Mouse (Mus musculus) stomach, embryonic 16.5 days (tissue): ENCODE measurements around the gene Frat1. TPM values are rescaled to one million over a fixed set of nuclear protein-coding genes. Genes with fewer than 3 reads are reported as not detected.

ENCODE experiments used
- ATAC-seq: fragments of 200-750 bp; cut with Nextera tagmentation; 2 replicates; pipeline ENCODE4 v1.8.0; 2017; ENCODE audit warnings: moderate number of reproducible peaks, moderate TSS enrichment; ENCODE audit not compliant: insufficient read depth, low FRiP score
- H3K27ac ChIP-seq: fragments of 300-500 bp; sonication (generic); 2 replicates; pipeline ENCODE4 v1.5.1; 2014; ENCODE audit warnings: low read length
- H3K27me3 ChIP-seq: fragments of 300-500 bp; sonication (generic); 2 replicates; pipeline ENCODE4 v1.6.1; 2014; ENCODE audit warnings: low read length, control low read depth, mixed read lengths; ENCODE audit not compliant: control insufficient read depth, insufficient read depth
- H3K36me3 ChIP-seq: fragments of 300-500 bp; sonication (generic); 2 replicates; pipeline ENCODE4 v1.6.1; 2014; ENCODE audit warnings: low read length; ENCODE audit not compliant: control insufficient read depth, insufficient read depth
- H3K4me1 ChIP-seq: fragments of 300-500 bp; sonication (generic); 2 replicates; pipeline ENCODE4 v1.6.1; 2014; ENCODE audit warnings: low read length, control low read depth, mixed read lengths; ENCODE audit not compliant: control insufficient read depth, insufficient read depth
- H3K4me2 ChIP-seq: fragments of 300-500 bp; sonication (generic); 2 replicates; pipeline ENCODE4 v1.6.1; 2014; ENCODE audit warnings: low read depth, low read length, mixed read lengths
- H3K4me3 ChIP-seq: fragments of 300-500 bp; sonication (generic); replicated peaks from 2 replicates; pipeline ENCODE4 v1.5.1; 2014; ENCODE audit warnings: mild to moderate bottlenecking, low read length
- H3K9ac ChIP-seq: fragments of 300-500 bp; sonication (generic); 2 replicates; pipeline ENCODE4 v1.6.1; 2014; ENCODE audit warnings: low read length
- H3K9me3 ChIP-seq: fragments of 300-500 bp; sonication (generic); replicated peaks from 2 replicates; pipeline ENCODE4 v1.6.1; 2016; ENCODE audit warnings: low read length, control low read depth; ENCODE audit not compliant: control insufficient read depth
- WGBS: fragments of 180-500 bp; shearing (Covaris S2); extraction: QIAGEN DNeasy Blood & Tissue Kit; methylation state at CpG from one replicate; pipeline ENCODE4 v1.1.7; 2014; 5-methylcytosine and 5-hydroxymethylcytosine counted together
- polyA plus RNA-seq: library from polyadenylated mRNA; unstranded; fragments of >200 nt; fragmentation: Nextera tagmentation; extraction: Ambion mirVana; gene quantifications from 2 replicates; pipeline ENCODE4 v1.2.1, GENCODE M21; 2015

The Frat1 gene
- polyA plus RNA-seq, 1 experiment from 2014 or later = 9.9 TPM

DNA sequence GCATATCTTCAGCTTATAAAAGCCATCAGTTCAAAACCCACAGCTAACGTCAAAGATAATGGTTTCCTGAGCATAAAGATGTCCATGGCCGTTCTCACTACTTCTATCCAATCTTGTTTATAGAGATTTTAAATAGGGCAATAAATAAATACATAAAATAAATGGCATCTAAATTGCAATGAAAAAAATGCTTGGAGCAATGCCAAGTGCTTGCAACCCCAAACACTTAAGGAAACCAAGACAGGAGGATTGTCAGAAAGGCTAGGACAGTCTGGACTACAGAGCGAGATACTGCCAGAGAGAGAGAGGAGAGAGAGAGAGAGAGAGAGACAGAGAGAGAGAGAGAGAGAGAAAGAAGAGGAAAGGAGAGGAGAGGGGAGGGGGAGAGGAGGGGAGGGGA is 3.2 kb upstream of the Frat1 start:
- no peaks in the 10 kb centered on the region for H3K9me3 ChIP-seq
- H3K4me1 ChIP-seq = peaks cover 10% of the 10 kb centered on the region
- no peak overlapping the region for H3K9ac ChIP-seq
- ATAC-seq = no peak
- no peak overlapping the region for H3K4me2 ChIP-seq
- H3K36me3 ChIP-seq = no peaks in the 10 kb centered on the region
- no peaks in the 10 kb centered on the region; the same call in 1 of the 2 replicates for H3K27me3 ChIP-seq
- H3K4me3 ChIP-seq = no peak overlapping the region
- no peak overlapping the region for H3K27ac ChIP-seq
- WGBS = 76% methylated on average over 3 of the region's 3 CpGs

DNA sequence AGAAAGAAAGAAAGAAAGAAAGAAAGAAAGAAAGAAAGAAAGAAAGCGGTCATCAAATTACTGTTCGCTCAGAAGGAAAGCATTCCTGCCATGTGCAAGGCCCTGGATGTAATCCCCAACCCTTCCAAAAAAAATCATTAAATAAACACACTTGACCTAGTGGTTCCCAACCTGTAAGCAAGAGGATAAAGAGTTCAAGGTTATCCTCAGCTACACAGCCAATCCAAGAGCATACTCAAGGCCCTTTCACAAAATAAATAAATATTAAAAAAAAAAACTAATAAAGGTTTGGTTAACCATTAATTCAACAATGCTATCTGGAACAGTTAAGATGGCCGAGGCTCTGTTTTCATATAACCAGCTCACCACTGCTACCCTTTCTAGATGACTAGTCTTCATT is 829 bp upstream of the Frat1 start:
- no peaks in the 10 kb centered on the region; the same call in 1 of the 2 replicates for H3K27me3 ChIP-seq
- no peaks in the 10 kb centered on the region for H3K9me3 ChIP-seq
- H3K36me3 ChIP-seq = no peaks in the 10 kb centered on the region
- no peak overlapping the region for H3K9ac ChIP-seq
- no peak for ATAC-seq
- peaks cover 15% of the 10 kb centered on the region for H3K4me1 ChIP-seq
- peak overlapping the region; percentile 99 for H3K4me2 ChIP-seq
- peak overlapping the region; percentile 76 for H3K4me3 ChIP-seq
- WGBS = 61% methylated on average over 3 of the region's 3 CpGs
- H3K27ac ChIP-seq = peak overlapping the region; percentile 91

DNA sequence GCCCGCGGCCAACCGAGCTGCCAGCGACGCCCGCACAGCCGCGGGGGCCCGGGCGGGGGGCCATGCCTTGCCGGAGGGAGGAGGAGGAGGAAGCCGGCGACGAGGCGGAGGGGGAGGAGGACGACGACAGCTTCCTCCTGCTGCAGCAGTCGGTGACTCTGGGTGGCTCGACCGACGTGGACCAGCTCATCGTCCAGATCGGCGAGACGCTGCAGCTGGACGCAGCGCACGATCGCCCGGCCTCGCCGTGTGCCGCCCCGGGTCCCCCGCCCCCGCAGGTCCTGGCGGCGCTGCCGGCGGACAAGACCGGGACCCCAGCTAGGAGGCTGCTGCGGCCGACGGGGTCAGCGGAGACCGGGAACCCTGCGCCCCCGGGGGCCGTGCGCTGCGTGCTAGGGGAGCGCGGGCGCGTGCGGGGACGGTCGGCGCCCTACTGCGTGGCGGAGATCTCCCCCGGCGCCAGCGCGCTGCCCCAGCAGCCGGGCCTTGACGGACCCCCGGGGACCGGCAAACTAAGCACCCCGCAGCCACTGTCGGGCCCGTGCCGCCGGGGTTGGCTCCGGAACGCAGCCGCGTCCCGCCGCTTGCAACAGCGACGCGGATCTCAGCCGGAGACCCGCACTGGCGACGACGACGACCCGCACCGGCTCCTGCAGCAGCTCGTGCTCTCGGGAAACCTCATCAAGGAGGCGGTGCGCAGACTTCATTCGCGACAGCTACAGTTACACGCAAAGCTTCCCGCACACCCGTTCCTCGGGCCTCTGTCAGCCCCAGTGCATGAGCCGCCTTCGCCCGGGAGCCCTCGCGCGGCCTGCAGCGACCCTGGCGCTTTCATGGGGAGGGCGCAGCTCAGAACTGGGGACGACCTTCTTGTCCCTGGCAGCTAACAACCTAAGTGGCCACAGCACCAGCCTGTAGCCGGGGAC is 599 bp downstream of the Frat1 start:
- Histone ChIP-seq H3K9ac (peak overlapping the region; percentile 86), H3K27ac (peak overlapping the region; percentile 91), H3K4me3 (peak overlapping the region; percentile 76), H3K4me1 (peaks cover 15% of the 10 kb centered on the region), H3K36me3 (no peaks in the 10 kb centered on the region), H3K9me3 (no peaks in the 10 kb centered on the region), H3K27me3 (no peaks in the 10 kb centered on the region; the same call in 1 of the 2 replicates), H3K4me2 (peak overlapping the region; percentile 99)
- WGBS = under 1% methylated on average over 105 of the region's 112 CpGs
- peak; percentile 59 for ATAC-seq

- no peaks in the 10 kb centered on the region; the same call in 1 of the 2 replicates for H3K27me3 ChIP-seq
- H3K4me1 ChIP-seq = peaks cover 15% of the 10 kb centered on the region
- peak overlapping the region; percentile 91; the same call in 1 of the 2 replicates for H3K27ac ChIP-seq
- no peaks in the 10 kb centered on the region for H3K9me3 ChIP-seq
- peak overlapping the region; percentile 99 for H3K4me2 ChIP-seq
- peak overlapping the region; percentile 86 for H3K9ac ChIP-seq
- no peak for ATAC-seq
- no peaks in the 10 kb centered on the region for H3K36me3 ChIP-seq
- WGBS = 2% methylated on average over 19 of the region's 19 CpGs
- H3K4me3 ChIP-seq = peak overlapping the region; percentile 76
These were observed 1.4 kb downstream of the Frat1 start for GRCm38 (mm10) chr19:41831101-41831570.

DNA sequence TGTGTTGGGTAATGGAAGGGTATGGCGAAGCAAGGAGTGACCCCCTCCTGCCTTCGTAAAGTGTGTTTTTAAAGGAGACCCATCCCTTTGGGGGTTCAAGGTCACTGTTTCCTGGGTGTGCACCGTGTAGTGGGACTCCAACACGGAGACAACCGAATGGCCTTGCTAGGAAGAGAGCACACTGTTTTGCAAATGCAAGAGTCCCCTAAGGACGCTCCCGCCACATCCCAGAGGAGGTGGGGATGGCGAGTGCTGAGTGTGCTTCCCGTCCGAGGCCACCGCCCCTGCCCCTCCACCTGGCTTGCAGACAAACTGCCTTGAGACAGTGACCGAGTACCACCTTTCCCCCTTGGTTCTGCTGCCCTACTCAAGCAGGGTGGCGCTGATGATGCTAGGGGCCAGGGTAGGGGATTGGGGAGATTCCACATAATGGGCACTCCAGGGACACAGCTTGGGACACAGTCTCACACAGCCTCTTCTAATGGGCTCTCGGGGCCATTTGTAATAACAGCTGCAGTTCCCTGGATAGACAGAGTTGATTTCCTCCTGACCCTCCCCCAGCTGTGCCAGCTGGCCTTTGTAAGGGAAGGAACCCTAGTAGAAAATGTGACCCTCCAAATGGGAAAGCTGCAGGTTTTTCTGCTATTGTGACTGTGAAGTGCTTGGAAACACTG is 2.1 kb downstream of the Frat1 start:
- Histone ChIP-seq H3K4me2 (peak overlapping the region; percentile 99), H3K4me3 (peak overlapping the region; percentile 76), H3K9me3 (no peaks in the 10 kb centered on the region), H3K27ac (no peak overlapping the region), H3K36me3 (no peaks in the 10 kb centered on the region), H3K9ac (peak overlapping the region; percentile 86), H3K4me1 (peaks cover 19% of the 10 kb centered on the region), H3K27me3 (no peaks in the 10 kb centered on the region; the same call in 1 of the 2 replicates)
- WGBS = 18% methylated on average over 14 of the region's 14 CpGs
- ATAC-seq = no peak

GRCm38 (mm10) chr19:41832501-41833201 is 2.9 kb downstream of the Frat1 start:
- Histone ChIP-seq H3K9me3 (no peaks in the 10 kb centered on the region), H3K27ac (no peak overlapping the region), H3K4me3 (no peak overlapping the region), H3K9ac (no peak overlapping the region), H3K4me2 (no peak overlapping the region), H3K27me3 (no peaks in the 10 kb centered on the region; the same call in 1 of the 2 replicates), H3K36me3 (no peaks in the 10 kb centered on the region), H3K4me1 (peaks cover 23% of the 10 kb centered on the region)
- 75% methylated on average over 13 of the region's 13 CpGs for WGBS
- no peak for ATAC-seq

GRCm38 (mm10) chr19:41835407-41835806 is 5.6 kb downstream of the Frat1 start:
- Histone ChIP-seq H3K4me3 (no peak overlapping the region), H3K27me3 (no peaks in the 10 kb centered on the region; the same call in 1 of the 2 replicates), H3K4me2 (no peak overlapping the region), H3K9me3 (no peaks in the 10 kb centered on the region), H3K9ac (no peak overlapping the region), H3K36me3 (no peaks in the 10 kb centered on the region), H3K27ac (no peak overlapping the region), H3K4me1 (peaks cover 18% of the 10 kb centered on the region)
- ATAC-seq = no peak
- 51% methylated on average over 6 of the region's 6 CpGs for WGBS

GRCm38 (mm10) chr19:41835816-41836215 is 6.0 kb downstream of the Frat1 start:
- no peaks in the 10 kb centered on the region; the same call in 1 of the 2 replicates for H3K27me3 ChIP-seq
- H3K4me3 ChIP-seq = no peak overlapping the region
- no peaks in the 10 kb centered on the region for H3K36me3 ChIP-seq
- peak overlapping the region; percentile 19; the same call in 1 of the 2 replicates for H3K4me2 ChIP-seq
- peak overlapping the region; percentile 91; the same call in 1 of the 2 replicates for H3K27ac ChIP-seq
- H3K9me3 ChIP-seq = no peaks in the 10 kb centered on the region
- H3K4me1 ChIP-seq = peaks cover 17% of the 10 kb centered on the region
- no peak overlapping the region for H3K9ac ChIP-seq
- peak; percentile 74 for ATAC-seq
- WGBS = 5% methylated on average over 6 of the region's 6 CpGs
